Mouse (Mus musculus) midbrain, embryonic 16.5 days (tissue): ENCODE measurements at regions not wholly inside any gene's neighbourhood (a gene's known extent, or its start where the extent isn't known, plus 50 kb on each side); places are given as distances from the start of the nearest gene placed in this dataset.

Source experiments
- ATAC-seq: fragments of 200-750 bp; cut with Nextera tagmentation; 2 replicates; pipeline ENCODE4 v1.8.0; 2017; ENCODE audit warnings: moderate TSS enrichment
- H3K27ac ChIP-seq: fragments of 300-500 bp; sonication (generic); 2 replicates; pipeline ENCODE4 v1.5.1; 2014; ENCODE audit warnings: mild to moderate bottlenecking, low read length, mixed read lengths
- H3K27me3 ChIP-seq: fragments of 300-500 bp; sonication (generic); 2 replicates; pipeline ENCODE4 v1.6.1; 2014; ENCODE audit warnings: low read depth, low read length, mixed read lengths; ENCODE audit not compliant: control insufficient read depth, insufficient read depth
- H3K36me3 ChIP-seq: fragments of 300-500 bp; sonication (generic); 2 replicates; pipeline ENCODE4 v1.6.1; 2014; ENCODE audit warnings: mild to moderate bottlenecking, low read length, moderate library complexity, mixed read lengths; ENCODE audit not compliant: control insufficient read depth, insufficient read depth
- H3K4me1 ChIP-seq: fragments of 300-500 bp; sonication (generic); 2 replicates; pipeline ENCODE4 v1.6.1; 2014; ENCODE audit warnings: mild to moderate bottlenecking, low read length, mixed read lengths; ENCODE audit not compliant: control insufficient read depth, insufficient read depth
- H3K4me2 ChIP-seq: fragments of 300-500 bp; sonication (generic); 2 replicates; pipeline ENCODE4 v1.6.1; 2014; ENCODE audit warnings: mild to moderate bottlenecking, low read length, mixed read lengths
- H3K4me3 ChIP-seq: fragments of 300-500 bp; sonication (generic); 2 replicates; pipeline ENCODE4 v1.5.1; 2014; ENCODE audit warnings: low read depth, mild to moderate bottlenecking, low read length, moderate library complexity, mixed read lengths
- H3K9ac ChIP-seq: fragments of 300-500 bp; sonication (generic); 2 replicates; pipeline ENCODE4 v1.6.1; 2014; ENCODE audit warnings: low read depth, low read length, mixed read lengths
- H3K9me3 ChIP-seq: fragments of 300-500 bp; sonication (generic); replicated peaks from 2 replicates; pipeline ENCODE4 v1.6.1; 2014; ENCODE audit warnings: mild to moderate bottlenecking, low read length, mixed read lengths; ENCODE audit not compliant: control insufficient read depth, poor library complexity, severe bottlenecking
- WGBS: fragments of 180-500 bp; shearing (Covaris S2); extraction: QIAGEN DNeasy Blood & Tissue Kit; methylation state at CpG from one replicate; pipeline ENCODE4 v1.1.7; 2014; 5-methylcytosine and 5-hydroxymethylcytosine counted together

GRCm38 (mm10) chr10:68970521-68970920, 180.7 kb upstream of the Rhobtb1 start:
- Histone ChIP-seq H3K9ac (no peak overlapping the region), H3K9me3 (no peaks in the 10 kb centered on the region), H3K27me3 (no peaks in the 10 kb centered on the region), H3K4me2 (no peak overlapping the region), H3K36me3 (no peaks in the 10 kb centered on the region), H3K4me3 (no peak overlapping the region), H3K27ac (no peak overlapping the region), H3K4me1 (peaks cover 6% of the 10 kb centered on the region)
- ATAC-seq = no peak
- 91% methylated on average over 2 of the region's 2 CpGs for WGBS

GRCm38 (mm10) chr10:68974771-68975170, 176.5 kb upstream of the Rhobtb1 start:
- Histone ChIP-seq H3K4me2 (no peak overlapping the region), H3K9me3 (no peaks in the 10 kb centered on the region), H3K36me3 (no peaks in the 10 kb centered on the region), H3K4me3 (no peak overlapping the region), H3K4me1 (no peaks in the 10 kb centered on the region), H3K9ac (no peak overlapping the region), H3K27ac (no peak overlapping the region), H3K27me3 (no peaks in the 10 kb centered on the region)
- ATAC-seq = no peak
- 49% methylated on average over 7 of the region's 7 CpGs for WGBS

- no peaks in the 10 kb centered on the region for H3K27me3 ChIP-seq
- no peaks in the 10 kb centered on the region for H3K9me3 ChIP-seq
- H3K36me3 ChIP-seq = no peaks in the 10 kb centered on the region
- H3K4me1 ChIP-seq = no peaks in the 10 kb centered on the region
- no peak overlapping the region for H3K4me3 ChIP-seq
- no peak overlapping the region for H3K4me2 ChIP-seq
- no peak overlapping the region for H3K9ac ChIP-seq
- no peak for ATAC-seq
- no peak overlapping the region for H3K27ac ChIP-seq
- WGBS = 82% methylated on average over 10 of the region's 10 CpGs
These were observed 174.7 kb upstream of the Rhobtb1 start for GRCm38 (mm10) chr10:68976443-68977025.

- no peak for ATAC-seq
- WGBS = 73% methylated on average over 4 of the region's 4 CpGs
These were observed 173.1 kb upstream of the Rhobtb1 start for GRCm38 (mm10) chr10:68978115-68978514.

GRCm38 (mm10) chr10:68979949-68980348, 171.3 kb upstream of the Rhobtb1 start:
- Histone ChIP-seq H3K9me3 (no peaks in the 10 kb centered on the region), H3K4me1 (no peaks in the 10 kb centered on the region), H3K4me2 (no peak overlapping the region), H3K9ac (no peak overlapping the region), H3K27me3 (no peaks in the 10 kb centered on the region), H3K36me3 (no peaks in the 10 kb centered on the region), H3K27ac (no peak overlapping the region), H3K4me3 (no peak overlapping the region)
- ATAC-seq = no peak
- WGBS = 90% methylated on average over 7 of the region's 7 CpGs

More at GRCm38 (mm10) chr10:68978115-68978514, 173.1 kb upstream of the Rhobtb1 start:
- Histone ChIP-seq H3K27me3 (no peaks in the 10 kb centered on the region), H3K36me3 (no peaks in the 10 kb centered on the region), H3K9ac (no peak overlapping the region), H3K9me3 (no peaks in the 10 kb centered on the region), H3K4me2 (no peak overlapping the region), H3K27ac (no peak overlapping the region), H3K4me3 (no peak overlapping the region), H3K4me1 (no peaks in the 10 kb centered on the region)

GRCm38 (mm10) chr10:68982288-68982687, 168.9 kb upstream of the Rhobtb1 start:
- no peak overlapping the region for H3K9ac ChIP-seq
- 90% methylated on average over 8 of the region's 8 CpGs for WGBS
- no peaks in the 10 kb centered on the region for H3K27me3 ChIP-seq
- H3K4me1 ChIP-seq = no peaks in the 10 kb centered on the region
- no peaks in the 10 kb centered on the region for H3K9me3 ChIP-seq
- no peak overlapping the region for H3K4me3 ChIP-seq
- H3K36me3 ChIP-seq = no peaks in the 10 kb centered on the region
- ATAC-seq = no peak
- H3K27ac ChIP-seq = no peak overlapping the region
- no peak overlapping the region for H3K4me2 ChIP-seq

- 89% methylated on average over 6 of the region's 6 CpGs for WGBS
- Histone ChIP-seq H3K27ac (no peak overlapping the region), H3K4me3 (no peak overlapping the region), H3K36me3 (no peaks in the 10 kb centered on the region), H3K4me2 (no peak overlapping the region), H3K4me1 (no peaks in the 10 kb centered on the region), H3K27me3 (no peaks in the 10 kb centered on the region), H3K9ac (no peak overlapping the region), H3K9me3 (no peaks in the 10 kb centered on the region)
- no peak for ATAC-seq
These were observed 160.7 kb upstream of the Rhobtb1 start for GRCm38 (mm10) chr10:68990584-68990983.

- 94% methylated on average over 6 of the region's 6 CpGs for WGBS
- H3K36me3 ChIP-seq = no peaks in the 10 kb centered on the region
- H3K9me3 ChIP-seq = no peaks in the 10 kb centered on the region
- H3K27ac ChIP-seq = no peak overlapping the region
- no peaks in the 10 kb centered on the region for H3K27me3 ChIP-seq
- ATAC-seq = no peak
- H3K4me2 ChIP-seq = no peak overlapping the region
- no peak overlapping the region for H3K4me3 ChIP-seq
- H3K9ac ChIP-seq = no peak overlapping the region
- no peaks in the 10 kb centered on the region for H3K4me1 ChIP-seq
These were observed 151.6 kb upstream of the Rhobtb1 start for GRCm38 (mm10) chr10:68999610-69000009.

- Histone ChIP-seq H3K36me3 (no peaks in the 10 kb centered on the region), H3K27ac (no peak overlapping the region), H3K4me1 (no peaks in the 10 kb centered on the region), H3K4me3 (no peak overlapping the region), H3K9me3 (no peaks in the 10 kb centered on the region), H3K27me3 (no peaks in the 10 kb centered on the region), H3K9ac (no peak overlapping the region), H3K4me2 (no peak overlapping the region)
- ATAC-seq = no peak
- WGBS = 93% methylated on average over 12 of the region's 12 CpGs
These were observed 149.4 kb upstream of the Rhobtb1 start for GRCm38 (mm10) chr10:69001654-69002435.
